Mouse (Mus musculus): ENCODE measurements around the gene Nfkb2.

Gene Nfkb2

DNA sequence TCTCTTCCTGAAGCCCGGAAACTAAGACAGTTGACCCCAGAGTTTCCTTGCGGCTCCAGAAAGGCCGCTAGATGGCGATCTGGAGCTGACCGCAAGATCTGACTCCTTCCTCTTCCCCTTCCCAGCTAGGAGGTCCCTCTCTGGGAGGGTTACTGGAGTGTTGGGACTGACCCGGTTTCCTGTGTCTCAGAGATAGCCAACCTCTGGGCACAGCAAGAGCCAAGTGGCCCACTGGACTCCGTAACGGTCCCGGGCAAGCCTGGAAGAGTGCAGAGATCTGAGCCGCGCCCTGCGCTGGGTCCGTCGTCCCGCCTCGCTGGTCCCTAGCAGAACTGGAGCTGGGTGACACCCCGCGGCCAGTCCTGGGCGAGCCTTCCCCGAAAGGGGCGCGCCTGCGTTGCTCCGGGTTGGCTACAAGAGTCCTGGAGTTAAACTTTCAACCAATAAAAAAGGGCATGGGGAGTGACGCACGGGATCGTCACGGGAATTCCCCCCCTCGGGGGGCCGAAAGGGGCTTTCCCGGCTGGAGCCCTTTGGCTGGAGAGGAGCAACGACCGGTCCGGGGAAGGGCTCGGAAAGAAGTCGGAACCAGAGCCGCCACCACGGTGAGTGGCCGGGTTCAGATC lies at the start of gene Nfkb2:
TSS of gene Nfkb2 (plus strand) at position 105 of the 626 bp plus-strand sequence.
- peak; percentile 98 for DNase-seq

- DNase-seq, result no peak
Measured at GRCm38 (mm10) chr19:46264762-46265161, 39.4 kb upstream of the Nfkb2 start.

DNA sequence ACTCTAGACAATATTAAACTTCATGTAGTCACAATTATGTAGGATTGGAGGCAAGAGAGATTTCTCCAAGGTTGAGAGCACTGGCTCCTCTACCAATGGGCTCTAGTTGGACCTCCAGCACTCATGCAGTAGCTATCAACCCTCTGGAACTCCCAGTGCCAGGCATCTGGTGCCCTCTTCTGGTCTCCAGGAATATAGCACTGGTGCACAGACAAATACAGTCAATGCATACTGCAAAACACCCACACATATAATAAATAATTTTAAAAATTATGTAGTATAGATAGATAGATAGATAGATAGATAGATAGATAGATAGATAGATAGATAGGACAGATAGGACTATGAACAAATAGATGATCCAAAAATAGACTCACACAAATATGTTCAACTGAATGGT lies 28.8 kb upstream of the Nfkb2 start:
- DNase-seq, result peak; percentile 11

DNA sequence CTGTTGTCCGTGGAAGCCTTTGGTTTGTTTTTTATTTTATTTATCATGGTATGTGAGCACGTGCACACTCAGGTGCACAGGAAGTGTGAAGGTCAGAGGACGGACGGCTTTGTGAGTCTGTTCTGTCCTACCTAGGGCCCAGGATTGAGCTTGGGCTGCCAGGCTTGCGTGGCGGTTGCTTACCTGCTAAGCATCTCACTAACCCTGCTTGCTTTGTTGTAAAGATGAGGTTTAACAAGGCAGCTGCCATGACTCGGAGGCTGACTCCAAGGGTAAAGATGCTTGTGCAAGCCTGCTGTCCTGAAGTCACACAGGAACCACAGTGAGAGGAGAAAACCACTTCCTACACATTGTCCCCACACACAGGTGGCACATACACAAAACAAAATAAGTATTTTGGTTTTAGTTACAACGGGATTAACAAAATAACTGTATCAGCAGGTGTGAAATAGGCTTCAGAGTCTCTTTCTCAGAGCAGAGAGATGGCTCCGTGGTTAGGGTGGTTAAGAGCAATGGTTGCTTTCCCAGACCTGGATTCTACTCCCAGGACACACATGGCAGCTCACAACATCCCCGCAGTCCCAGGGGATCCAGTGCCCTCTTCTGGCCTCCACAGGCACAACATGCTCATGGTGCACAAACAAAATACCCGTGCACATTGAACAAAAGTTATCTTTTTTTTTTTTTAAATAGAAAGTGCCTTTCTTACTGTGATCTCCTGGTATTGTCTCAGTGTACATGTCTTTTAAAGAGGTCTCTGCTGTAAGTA lies 21.9 kb upstream of the Nfkb2 start:
- DNase-seq, result no peak

DNA sequence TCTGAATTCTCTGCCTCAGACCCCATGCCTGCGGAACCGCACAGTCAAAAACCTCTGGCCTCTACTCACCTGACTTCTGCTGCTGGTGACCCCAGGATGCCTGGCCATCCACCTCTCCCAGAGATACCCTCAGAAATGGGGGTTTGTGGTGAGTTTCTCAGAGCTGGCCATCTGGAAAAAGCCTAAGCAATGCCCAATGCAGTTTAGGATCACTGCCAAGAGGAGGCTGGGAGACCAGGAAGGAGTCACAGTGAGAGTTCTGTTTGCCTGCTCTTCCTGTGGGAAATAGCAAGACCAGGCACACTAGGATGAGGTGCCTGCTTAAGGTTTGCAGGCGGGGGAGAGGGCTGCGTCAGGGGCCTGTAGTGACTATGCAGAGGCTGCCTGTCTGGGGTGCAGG lies 19.4 kb upstream of the Nfkb2 start:
- DNase-seq, result no peak

DNA sequence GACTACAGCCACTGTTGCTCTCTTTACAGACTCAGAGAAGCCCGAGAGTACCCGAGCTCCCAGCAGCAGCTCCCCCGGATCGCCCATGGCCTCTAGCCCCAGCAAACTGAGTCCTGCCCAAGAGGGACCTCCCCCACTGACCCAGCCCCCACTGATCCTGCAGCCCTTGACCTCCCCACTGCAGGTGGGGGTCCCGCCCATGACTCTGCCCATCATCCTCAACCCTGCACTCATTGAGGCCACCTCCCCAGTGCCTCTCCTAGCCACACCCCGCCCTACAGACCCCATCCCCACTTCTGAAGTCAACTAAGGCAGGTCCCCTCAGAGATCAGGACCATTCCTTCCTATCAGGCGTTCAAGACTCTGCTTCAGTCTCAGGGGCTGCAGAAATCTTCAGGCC lies 18.5 kb upstream of the Nfkb2 start:
- no peak for DNase-seq

GRCm38 (mm10) chr19:46286047-46286446 lies 18.1 kb upstream of the Nfkb2 start:
- DNase-seq, result no peak

DNA sequence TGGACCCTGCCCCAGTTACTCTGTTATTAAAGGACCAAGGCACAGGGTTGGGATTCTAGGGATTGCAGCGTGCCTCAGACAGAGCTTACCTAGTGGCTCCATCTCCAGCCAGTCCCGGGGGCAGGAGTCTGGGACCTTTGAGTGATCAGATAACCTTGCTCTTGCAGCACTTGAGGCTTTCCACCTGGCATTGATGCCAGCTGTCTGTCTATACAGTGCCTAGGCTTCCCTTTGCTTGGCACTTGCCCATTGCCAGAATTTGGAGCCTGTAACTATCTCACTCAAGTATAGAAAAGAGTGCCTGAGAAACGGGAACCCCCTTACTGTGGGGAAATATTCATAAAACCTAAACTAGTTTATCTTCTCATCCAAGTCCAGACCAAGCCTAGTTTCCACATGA lies 17.2 kb upstream of the Nfkb2 start:
- DNase-seq, result no peak

DNA sequence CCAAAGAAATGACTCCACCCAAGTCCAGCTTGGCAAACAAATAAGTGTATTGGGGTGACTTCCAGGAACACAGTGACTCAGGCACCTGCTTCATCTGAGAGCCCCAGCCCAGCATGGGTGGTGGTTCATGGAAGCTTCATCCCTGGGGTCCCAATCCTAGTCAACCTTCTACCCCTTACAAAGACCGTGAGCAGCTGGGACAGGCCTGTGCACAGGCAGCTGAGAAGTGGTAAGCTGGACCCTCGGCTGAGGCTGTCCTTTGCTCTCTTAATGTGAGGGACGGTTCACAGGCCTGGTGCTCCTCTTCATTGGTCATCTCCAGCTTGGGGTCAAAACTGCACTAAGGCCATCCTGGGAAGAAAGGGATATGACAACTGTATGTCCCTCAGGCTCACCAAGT lies 16.6 kb upstream of the Nfkb2 start:
- DNase-seq, result no peak

- DNase-seq, result no peak
Measured at GRCm38 (mm10) chr19:46290535-46291105, 13.5 kb upstream of the Nfkb2 start.

GRCm38 (mm10) chr19:46296938-46297337 lies 7.2 kb upstream of the Nfkb2 start:
- no peak for DNase-seq

- no peak for DNase-seq
Measured at GRCm38 (mm10) chr19:46300294-46301045, 3.6 kb upstream of the Nfkb2 start.

- DNase-seq, result no peak
Measured at GRCm38 (mm10) chr19:46302551-46302950, 1.6 kb upstream of the Nfkb2 start.

- DNase-seq, result peak; percentile 48
Measured at GRCm38 (mm10) chr19:46303251-46304215, 587 bp upstream of the Nfkb2 start.

GRCm38 (mm10) chr19:46304908-46305333 lies 801 bp downstream of the Nfkb2 start:
- no peak for DNase-seq

DNA sequence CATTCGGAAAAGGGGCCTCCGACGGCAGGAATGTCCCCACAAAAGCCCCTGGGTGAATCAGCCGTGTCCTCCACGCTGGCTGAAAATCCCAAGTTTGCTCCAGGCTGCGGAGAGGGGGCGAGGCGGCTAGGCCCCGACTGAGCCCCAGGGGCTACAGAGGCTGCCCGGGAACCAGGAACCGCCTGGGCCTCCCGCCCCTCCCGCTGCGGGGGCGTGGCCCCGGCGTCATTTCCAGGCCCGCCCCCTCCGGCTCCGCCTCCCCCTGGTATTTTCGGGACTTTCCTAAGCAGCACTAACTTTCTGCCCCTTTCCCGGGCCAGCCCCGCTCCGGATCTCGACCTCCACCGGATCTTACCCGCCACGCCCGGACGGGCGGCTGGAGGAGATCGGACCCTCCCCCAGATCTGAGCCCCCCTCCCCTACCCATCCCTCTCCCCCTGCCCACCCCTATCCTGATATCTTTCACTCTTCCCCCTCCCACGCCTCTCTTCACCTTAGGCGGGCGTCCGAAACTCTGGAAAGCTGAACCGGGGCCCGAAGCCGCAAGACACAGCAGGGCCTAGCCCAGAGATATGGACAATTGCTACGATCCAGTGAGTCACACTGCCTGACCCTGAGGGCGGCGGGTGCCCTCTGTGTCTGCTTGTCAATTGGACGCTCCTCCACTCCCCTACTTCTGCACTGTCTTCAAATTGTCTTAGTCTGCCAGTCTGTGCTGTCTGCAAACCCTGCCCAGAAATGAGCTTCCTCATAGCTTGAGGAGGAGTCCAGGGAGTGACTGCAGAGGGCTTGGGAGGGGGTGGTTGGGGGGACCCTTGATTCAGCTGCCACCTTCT lies 1.5 kb downstream of the Nfkb2 start:
- DNase-seq, result peak; percentile 94

DNA sequence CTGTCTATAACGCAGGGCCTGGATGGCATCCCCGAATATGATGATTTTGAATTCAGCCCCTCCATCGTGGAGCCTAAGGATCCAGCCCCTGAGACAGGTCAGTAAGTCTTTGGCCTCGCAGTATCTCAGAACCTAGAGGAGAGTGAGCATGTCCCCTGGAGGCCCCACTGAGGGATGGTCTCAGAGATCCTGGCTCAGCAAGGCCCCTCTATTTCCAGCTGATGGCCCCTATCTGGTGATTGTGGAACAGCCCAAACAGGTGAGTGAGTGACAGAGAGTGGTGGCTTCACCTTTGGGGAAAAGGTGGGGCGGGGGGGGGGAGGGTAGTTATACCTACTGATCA lies 2.1 kb downstream of the Nfkb2 start:
- DNase-seq, result no peak

GRCm38 (mm10) chr19:46306751-46307289 lies 2.7 kb downstream of the Nfkb2 start:
- no peak for DNase-seq

- DNase-seq, result no peak
Measured at GRCm38 (mm10) chr19:46307781-46308180, 3.7 kb downstream of the Nfkb2 start.

DNA sequence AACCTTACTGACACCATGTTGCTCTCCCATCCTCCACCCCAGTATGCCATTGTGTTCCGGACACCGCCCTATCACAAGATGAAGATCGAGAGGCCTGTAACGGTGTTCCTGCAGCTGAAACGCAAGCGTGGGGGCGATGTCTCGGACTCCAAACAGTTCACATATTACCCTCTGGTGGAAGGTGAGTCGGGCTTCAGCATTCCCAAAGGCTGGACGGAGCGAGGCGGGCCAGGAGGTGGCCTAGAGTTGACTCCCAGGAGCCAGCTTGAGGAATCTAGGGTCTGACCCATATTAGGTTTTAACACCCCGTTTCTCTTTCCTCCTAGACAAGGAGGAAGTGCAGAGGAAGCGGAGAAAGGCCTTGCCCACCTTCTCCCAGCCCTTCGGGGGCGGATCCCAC lies 4.2 kb downstream of the Nfkb2 start:
- DNase-seq, result no peak

Measured in lung, postnatal 10 days (tissue).